Mouse (Mus musculus) naive thymus-derived CD4-positive, alpha-beta T cell, adult 2 months (primary cell): ENCODE data around the gene Iscu.

Experiments
- DNase-seq: peaks from one replicate; pipeline ENCODE4 v3.0.0-alpha.2; 2011; ENCODE audit warnings: low read depth

Iscu gene

DNA sequence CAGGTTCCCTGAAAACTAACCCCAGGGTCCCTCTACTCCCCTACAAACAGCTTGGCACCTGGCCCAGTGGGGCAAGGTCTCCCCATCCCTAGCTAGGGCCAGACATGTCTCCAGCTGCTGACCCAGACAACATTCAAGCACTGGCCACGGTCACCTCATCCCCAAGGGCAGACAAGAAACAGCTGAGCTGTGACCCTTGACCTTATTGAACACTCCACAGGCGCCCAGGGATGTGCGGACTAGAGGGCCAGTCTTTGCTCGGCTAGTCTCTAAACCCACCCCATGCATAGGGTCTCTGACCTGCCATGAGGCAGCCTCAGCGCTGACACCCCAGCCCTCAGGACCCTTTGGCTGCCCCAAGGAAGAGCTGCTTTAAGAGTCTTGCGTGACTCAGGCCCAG lies 16.1 kb downstream of the Iscu start:
- DNase-seq = no peak

DNA sequence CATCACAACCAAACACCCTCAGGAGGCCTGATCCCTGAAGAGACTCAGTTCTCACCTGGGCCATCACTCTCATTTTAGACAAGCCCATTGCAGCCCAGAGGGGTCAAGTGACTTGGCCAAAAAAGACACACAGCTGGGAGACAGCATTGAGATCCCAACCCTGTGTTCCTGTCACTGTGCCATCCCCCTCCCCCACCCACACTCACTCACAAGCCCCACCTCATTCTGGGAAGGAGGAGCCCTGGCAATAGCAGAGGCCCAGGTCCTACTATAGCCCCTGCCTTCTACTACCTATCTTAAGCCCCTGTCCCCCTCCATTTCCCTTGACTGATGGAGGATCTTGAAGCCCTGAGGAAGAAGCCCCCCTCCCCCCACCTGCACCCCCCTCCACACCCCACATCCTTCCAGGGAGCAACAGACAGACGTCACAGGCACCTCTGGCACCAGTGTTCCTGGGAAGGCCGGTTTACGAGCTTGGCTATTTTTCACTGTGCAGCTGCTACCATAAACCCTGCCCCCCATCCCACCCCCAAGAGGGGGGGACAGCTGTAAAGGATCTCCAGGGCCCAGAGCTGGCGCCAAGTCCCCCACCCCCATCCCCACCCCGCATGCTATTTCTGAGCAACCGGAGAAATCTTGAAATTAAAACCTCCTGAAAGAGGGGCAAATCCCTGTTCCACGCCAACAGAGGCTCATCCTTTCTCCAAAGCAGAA lies 16.7 kb downstream of the Iscu start:
- DNase-seq = no peak

DNA sequence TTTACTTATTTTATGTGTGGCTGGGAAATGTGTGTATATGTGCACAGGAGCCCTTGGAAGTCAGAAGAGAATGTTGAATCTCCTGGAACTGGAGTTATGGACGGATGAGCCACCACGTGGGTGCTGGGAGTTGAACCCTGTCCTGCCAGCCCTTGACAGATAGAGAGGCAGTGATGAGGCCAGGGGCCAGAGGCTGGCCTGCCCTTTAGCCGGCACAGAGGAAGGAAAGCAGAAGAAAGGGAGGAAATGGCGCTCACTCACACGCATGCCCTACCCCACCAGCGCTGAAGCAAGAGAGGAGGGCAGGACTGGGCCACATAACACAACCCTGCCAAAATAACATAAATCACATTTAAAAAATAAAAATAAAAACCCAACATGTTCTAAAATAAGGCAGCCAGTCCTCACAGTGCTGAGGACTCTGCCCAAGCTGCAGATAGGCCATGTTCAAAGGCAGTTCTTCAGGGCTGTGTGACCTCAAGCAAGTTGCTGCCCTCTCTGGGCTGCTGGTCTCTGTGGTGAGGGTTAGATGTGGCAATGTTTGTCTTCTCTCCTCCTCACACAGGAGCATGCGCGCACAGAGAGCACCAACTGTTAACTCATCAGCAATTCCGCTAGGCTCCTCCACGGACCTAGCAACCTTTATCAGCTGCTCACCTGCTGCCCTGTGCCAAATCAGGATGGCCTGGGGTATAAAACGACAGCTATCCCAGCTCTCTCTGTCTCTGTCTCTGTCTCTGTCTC lies 18.1 kb downstream of the Iscu start:
- no peak for DNase-seq

DNA sequence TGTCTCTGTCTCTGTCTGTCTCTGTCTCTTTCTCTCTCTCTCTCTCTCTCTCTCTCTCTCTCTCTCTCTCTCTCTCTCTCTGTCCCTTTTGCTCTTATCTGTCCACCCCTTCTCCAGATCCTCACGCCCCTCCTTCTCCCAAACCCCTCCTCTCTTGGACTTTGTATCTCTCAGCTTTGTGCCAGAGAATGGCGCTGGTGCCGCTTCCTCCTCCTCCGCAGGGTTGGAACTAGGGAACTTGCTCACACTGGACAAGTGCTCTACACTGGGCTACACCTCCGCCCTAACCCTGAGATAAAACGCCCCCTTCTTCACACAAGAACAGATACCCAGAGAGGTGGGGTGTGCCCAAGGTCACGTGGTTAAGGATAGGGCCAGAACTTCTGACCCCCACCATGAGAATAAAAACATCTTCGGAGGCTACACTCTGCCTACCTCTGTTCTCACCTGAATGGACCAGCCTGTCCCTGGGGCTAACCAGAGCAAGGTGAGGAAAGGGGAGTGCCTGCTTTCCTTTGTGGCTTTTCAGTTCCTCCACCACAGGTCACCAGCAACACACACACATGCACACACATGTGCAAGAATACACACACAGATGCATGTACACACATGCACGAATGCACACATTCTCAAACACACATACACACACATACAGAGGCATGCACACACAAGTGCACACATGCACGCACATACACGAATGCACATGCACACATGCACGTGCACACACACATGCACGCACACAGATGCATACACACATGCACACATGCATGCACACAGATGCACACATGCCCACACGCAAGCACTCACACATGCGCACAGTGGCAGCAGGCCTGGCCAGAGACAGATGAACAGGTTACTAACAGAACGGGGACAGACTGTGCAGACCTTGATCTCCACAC lies 18.9 kb downstream of the Iscu start:
- no peak for DNase-seq

DNA sequence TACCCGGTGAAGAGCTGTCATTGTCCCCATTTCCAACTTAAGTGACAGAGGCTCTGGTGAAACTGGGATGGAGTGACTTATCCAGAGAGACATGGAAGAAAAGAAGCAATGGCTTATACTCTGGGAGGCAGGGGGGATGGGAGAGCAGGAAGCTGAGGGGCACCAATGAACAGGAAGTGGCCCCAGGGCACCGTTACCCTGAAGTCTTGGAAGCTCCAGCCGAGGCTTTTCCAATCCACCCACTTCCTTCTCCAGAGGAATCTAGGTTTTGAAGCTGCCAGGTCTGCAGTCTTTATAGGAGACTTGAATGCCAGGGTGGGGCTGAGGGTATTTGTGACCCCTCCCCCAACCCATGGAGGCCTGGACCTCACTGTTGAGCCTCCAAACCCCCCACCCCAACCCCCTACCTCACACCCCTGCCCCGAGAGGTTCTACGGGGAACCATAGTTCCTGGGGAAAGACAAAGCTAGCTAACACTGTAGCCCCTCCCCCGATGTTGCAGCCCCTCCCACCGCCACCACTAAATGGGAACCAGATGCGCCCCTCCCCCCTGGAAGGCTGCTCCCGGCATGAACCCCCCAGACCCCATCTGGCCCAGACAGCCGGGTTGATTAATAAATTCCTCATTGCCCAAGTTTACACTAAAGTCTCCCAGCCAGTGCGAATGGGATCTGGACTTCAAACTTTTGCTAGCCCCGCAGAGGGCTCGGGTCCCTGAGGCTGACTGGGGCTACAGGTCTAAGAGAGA lies 24.0 kb downstream of the Iscu start:
- no peak for DNase-seq

DNA sequence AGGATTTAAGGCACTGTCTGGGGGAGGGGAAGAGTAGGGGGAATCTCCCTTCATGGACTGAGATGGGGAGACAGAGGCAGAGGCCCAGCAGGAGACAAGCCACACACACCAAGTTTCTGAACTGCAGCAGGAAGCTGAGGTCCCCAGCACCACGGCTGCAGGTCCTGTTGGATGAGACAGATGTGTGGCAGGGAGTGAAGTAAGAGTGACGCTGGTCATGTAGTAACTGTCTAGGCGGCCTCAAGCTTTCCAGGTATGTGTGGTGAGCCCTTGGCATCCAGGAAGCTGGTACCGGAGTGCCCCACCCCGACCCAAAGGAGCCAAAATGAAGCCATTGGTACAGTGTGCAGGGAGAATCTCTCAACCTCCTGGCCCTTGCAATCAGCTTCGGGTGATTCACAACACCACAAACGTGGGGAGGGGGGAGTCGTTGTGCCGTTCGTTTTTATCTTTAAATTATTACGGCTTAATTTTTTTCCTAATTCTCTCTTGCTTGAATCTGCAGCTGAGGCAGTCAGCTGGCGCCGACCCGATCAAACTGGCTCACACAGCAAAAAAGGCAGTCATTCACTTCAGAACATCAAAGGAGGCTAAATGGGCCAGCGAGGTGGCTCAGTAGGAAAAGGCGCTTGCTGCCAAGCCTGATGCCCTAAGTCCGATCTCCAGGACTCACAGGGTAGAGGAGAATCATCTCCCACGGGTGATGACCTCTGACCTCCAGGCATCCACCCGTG lies 24.8 kb downstream of the Iscu start:
- no peak for DNase-seq

DNA sequence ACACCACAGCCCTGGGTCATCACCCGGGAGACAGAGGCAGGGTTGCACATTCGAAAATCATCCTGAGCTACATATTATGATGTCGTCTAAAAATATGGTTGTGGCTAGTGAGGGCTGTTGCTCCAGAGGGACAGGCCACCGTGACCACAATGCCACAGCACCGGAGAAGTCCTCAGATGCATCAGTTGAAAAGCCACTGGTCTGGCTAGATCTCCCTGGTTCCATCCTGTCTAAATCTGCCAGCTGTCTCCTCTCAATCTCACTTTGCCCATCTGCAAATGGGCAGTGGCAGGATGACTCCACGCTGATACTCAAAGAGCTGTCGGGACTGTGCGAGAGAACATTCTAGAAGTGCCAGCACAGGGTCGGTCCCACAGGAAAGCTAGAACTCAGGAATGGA lies 26.0 kb downstream of the Iscu start:
- no peak for DNase-seq

DNA sequence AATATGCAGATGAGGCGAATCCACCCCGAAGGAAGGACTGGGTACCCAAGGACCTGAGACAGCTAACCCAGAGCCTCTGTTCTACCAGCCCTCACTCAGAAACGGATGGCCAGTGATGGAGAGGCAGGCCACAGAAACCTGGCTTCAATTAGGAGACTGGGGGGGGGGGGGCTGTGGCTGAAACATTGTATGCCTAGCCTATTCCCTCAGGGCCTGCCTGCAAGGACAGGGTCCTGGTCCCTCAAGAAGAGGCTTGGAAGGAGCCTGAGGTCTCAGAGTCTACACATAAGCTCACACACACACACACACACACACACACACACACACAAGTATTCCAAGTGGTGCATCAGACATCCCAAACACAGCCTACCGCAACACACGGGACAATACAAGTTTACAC lies 27.1 kb downstream of the Iscu start:
- DNase-seq = no peak

DNA sequence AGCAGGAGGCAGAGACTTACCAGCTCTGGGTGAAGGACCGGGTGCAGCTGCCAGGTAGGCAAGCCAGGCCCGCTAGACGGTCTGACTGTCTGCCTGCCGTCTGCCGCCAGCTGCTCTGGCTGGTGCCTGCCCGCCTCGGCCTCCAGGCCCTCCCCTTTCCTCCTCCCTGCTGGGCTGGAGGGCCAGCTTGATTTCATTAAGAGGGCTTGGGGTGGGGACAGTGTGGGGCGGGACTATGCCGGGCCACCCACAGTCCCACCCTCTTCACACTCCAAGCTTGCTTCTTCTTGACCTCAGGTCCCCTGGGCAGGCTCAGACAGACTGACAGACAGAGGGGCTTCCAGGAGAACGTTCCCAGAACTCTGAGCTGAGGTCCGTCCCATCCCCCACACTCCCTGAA lies 27.7 kb downstream of the Iscu start, which contains the start of gene Tmem119:
TSS of gene Tmem119 (minus strand) at position 237 of the 400 bp plus-strand sequence.
- DNase-seq = no peak

DNA sequence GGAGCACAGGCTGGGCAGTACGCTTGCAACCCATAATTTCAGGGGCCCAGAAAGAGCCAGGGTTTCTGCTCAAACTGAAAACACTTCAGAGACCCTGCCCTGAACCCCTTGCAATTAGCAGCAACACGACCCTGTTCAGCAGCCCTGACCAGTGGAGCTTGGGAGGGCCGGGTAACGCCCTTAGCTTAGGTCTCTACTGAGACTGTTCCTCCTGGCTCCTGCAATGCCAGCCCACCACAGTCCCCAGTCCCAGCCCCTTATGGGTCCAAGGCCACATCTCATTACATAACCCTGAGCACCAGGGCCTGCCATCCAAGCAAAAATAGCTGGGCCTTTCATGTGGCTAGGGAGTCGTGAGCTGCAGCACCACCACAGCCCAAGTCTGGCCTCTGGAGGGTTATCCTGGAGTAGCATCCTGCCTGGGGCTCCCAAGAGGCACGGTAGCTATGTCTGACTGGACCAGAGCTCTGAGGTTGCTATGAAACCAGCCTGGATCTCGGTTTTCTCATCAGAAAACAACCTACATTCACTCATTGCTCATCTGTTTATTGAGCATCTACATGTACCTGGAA lies 31.9 kb downstream of the Iscu start:
- no peak for DNase-seq

DNA sequence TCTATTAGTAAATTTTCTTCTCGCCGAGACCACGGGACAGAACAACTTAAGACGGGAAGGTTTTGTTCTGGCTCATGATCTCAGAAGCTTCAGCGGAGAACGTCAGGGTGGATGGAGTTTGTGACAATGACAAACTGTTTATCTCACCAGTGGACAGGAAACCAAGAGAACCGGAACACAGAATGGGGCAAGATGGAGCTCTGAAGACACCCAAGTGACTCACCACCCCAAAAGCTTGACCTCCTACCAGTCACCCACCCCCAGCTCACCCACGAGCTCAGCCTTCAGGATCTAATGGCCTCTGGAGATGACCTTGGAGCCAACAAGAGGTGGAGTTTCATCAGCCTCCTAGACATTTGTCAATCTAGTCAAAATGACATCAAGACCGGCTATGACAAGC lies 32.8 kb downstream of the Iscu start:
- no peak for DNase-seq

DNA sequence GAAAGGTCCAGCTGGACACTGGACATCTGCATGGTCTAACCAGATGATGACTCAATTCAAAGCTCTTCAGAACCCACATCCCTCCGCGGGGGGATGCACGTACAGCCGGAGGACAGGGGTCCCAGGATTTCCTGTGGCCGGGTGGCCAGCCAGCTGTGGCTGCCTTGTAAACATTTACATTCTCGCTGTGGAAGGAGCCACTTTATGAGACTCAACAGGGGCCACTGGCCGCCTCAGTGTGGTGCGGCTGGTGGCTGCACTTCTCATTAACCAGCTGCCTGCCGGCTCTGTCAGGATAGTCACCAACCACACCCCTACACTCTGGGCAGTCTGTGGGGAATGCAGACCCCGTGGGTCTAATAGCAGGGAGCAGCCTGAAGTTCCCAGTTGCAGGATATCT lies 33.9 kb downstream of the Iscu start:
- DNase-seq = no peak

DNA sequence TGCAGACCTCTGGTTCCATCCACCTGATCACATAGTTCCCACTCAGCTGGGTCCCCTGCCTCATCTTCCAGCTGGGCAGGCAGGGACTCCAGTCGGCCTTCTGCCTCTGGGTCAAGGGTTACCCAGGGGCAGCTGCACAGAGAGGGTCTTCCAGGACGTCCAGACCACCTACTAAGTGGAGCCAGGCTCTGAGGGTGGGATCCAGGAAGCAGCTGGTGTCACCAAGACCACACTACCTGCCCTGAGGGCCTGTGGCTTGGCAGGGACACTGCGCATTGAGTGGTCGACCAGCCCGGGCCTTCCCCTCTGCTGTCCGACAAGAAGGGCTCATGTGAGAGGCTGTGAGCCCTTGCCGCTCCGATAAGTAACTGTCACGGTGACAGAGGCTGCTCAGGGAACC lies 35.2 kb downstream of the Iscu start:
- DNase-seq = no peak

DNA sequence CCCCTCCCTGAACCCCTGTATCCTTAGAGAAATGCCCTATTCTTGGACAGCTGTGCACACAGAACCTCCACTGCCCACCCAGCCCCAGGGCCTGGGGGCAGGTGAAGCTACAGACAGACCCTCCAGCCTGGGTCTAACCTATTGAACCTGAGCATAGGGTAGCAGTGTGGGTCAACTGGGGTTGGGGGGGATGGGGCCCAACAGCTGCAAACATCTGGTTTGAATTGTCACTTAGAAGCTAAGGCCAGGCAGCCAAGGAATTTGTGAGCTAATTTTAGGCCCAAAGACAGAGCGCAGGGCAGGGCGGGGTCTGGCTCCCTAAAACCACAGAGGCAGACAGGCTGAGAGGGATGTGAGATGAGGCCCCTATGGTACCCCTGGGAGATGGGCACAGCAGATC lies 35.6 kb downstream of the Iscu start:
- DNase-seq = no peak

DNA sequence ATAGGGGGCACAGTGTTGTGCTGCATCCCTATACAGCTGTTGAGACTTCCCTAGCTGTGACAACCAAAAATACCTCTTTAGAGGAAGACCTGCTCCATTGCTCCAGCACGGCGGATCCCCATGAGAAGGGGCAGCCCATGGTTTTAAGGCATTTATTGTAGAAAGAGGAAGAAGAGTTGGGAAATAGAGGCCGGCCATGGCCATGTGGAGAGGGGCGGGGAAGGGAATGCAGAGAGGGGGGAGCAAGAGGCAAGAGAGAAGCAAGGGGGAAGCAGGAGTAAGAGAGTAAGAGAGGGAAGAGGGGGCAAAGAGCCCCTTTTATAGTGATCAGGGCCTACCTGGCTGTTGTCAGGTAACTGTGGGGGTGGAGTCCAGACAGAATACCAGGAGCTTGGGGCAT lies 37.6 kb downstream of the Iscu start:
- no peak for DNase-seq

DNA sequence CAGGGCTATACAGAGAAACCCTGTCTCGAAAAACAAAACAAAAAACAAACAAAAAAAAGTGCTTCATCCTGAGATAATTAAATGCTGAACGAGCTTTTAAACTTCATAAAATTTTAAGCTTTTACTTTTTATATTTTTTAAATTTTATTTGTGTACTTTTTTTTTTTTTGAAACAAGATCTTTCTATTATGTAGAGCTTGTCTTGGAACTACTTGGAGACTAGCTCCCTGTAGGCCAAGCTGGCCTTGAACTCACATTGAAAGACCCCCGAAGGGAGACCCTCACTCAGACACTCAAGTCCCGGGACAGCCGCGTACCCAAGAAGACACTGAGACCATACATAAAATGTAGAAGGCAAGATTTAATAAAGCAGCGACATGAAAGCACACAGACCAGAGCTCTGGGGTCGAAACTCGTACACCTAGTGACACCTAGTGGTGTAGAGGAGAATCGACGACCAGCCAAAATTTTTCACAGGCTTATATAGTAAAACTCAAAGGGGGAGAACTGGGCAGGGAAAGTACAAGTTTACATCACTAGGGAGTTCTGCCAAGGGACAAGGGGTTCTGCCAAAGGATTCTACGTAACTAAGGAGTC lies 39.4 kb downstream of the Iscu start:
- peak; percentile 53 for DNase-seq

DNA sequence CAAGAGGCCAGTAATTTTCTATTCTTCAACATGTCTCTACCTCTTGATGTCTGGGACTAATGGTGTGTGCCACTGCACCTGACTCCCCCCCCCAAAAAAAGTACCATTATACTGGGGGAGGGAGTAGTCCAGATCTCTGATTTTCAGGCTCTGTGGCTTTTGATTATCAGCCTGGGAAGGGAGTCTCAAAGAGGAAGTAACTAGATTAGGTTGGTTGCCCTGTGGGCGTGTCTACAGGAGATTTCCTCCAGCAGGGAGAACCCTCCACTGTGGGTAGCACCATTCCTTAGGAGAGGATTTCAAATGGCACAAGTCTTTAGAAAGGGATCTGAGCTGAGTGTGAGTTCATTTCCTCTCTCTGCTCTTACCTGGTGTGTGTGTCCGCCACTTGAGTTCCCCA lies 40.1 kb downstream of the Iscu start:
- DNase-seq = peak; percentile 16

DNA sequence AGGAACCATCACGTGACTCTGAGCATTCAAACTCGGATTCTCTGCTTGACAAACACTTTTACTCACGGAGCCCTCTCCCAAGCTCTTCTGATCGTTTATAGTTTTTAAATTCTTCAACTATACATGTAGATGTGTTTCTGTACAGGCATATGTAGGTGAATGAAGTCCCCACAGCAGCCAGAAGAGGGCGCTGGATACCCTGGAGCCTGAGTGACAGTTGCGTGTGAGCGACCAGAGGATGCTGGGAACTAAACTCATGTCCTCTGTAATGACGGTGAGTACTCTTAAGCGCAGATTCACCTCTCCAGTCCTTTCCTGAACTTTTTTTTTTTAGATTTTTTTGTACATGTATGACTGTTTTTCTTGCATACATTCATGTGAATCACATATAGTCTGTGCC lies 41.1 kb downstream of the Iscu start:
- DNase-seq = peak; percentile 68

DNA sequence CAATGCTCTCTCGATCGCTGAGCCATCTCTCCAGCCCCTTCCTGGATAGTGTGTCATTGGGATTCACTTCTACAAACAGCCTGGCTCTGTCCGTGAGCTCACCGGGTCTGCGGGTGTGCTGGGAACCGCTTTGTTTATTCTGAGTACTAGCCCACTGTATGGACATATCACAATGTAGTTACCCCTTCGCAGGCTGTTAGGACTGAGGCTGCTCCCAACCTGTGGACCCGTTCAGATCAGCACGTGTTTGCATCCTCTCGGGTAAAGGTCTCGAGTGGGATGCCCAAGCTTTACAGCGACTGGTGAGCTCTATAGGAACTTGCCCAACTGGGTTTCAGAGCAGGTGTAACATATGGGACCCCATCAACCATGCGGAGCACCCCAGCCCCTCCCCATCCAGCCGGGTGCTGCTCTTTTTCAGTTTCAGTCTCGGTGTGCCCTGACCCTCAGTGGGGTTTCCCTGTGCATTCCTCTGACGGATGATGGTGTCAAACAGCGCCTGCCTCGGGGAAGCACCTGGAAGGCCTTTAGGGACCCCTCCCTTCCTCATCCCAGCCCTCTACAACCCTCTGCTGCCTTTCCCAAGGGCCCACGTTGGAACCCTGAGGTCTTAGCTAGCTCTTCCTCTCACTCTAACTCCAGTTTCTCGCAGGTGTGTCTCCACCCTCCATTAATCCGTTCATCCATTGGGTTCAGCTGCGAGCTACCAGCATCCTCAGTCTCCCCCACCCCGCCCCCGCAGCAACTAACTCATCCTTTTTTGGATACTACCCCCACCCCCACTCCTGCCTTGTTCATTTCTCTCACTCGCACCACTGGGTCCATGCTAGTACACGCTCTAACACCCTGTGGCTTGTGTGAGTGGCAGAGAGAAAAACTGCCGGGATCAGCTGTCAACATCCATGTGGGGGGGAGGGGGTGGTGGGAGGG lies 41.8 kb downstream of the Iscu start:
- DNase-seq = peak; percentile 40

DNA sequence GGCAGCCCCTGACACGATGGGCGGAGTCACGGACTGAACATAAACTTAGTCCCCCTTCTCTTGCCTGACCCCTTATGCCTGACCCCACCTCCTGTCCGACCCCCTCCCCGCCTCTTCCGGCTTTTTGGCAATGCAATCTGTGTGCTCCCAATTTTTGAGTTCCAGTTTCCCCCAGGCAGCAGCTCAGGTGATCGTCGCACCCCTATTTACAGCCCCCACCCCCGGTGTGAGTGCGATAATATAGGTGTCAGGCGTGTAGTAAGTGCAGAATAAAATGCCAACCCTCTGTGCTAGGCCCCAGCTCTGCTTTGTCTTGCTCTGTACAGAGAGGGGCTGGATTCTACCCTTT lies 42.5 kb downstream of the Iscu start:
- no peak for DNase-seq
